Mouse (Mus musculus) kidney, postnatal 36 days (tissue): ENCODE data around the gene Scgn.

Source experiments
- DNase-seq, 2 experiments: peaks; one replicate each; pipeline ENCODE4 v3.0.0; 2021 to 2022; ENCODE audit warnings: mixed read lengths in 2 of 2

Scgn gene

GRCm38 (mm10) chr13:23934211-23934520 is 56.8 kb downstream of the Scgn start, which contains the start of gene Hist1h2aa:
Gene Hist1h2aa, plus strand, starts transcription at chr13:23934462.
- no peak for DNase-seq

DNA sequence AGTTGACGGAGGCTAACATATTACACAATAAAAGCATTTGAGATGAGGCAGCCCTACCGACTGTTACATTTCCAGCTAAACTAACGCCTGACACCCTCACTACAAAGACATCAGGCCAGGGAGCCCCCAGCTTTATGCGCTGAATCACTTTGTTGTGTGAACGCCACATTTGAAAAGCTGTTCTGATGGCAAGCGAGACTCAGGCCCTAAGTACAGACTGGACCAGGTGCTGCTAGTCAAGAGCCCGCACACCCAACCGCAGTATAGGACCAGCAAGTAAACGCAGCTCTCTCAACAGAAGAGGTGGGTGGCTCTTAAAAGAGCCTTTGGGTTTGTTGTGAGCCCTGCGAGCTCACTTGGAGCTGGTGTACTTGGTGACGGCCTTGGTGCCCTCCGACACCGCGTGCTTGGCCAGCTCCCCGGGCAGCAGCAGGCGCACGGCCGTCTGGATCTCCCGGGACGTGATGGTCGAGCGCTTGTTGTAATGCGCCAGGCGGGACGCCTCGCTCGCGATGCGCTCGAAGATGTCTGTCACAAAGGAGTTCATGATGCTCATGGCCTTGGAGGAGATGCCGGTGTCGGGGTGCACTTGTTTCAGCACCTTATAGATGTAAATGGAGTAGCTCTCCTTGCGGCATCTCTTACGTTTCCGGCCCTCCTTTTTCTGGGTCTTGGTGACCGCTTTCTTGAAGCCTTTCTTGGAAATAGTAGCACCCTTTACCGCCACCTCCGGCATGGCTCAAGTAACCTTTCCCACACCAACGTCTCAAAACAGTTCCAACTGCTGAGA is 57.4 kb downstream of the Scgn start, which contains the start of gene Hist1h2ba:
Gene Hist1h2ba (minus strand): TSS at position 736 of the 790 bp plus-strand sequence.
- DNase-seq = no peak

GRCm38 (mm10) chr13:23930904-23931303 is 60.1 kb downstream of the Scgn start:
- no peak for DNase-seq

DNA sequence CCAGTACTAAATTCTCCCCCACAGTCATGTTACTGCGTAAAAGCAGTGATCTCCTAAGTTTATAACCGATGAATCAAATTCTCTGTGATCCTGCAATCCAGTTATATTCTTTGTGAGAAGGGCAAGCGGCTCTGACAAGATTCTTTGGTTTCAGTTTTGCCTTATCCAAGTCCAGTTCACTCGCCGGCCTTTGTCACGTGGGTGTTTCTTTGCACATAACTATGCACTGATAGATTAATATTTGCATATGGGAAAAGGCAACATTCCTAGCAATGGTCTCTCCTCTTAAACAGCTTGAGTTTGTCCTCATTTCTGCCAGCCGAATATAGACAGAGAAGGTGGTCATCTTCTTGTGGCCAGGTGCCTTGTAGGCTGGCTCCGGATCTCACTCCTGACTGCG is 60.6 kb downstream of the Scgn start:
- DNase-seq = no peak

DNA sequence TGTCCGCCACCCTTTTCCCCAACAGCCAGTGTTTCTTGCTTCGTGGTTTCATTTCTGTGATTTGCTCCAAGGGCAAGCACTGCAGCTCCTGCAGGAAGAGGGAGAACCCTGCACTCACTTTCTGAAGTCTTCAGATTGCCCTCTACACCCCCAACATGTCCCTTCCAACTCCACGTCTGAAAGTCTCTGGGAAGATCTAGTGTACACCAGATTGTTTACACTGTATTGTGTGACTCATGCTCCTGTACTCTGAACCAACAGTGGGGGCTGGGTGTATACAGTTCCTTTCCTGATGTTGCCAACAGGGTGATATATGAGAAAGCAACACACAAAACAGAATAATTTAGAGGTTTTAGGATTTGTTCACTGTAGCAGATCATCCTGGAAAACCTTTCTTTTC is 62.4 kb downstream of the Scgn start:
- no peak for DNase-seq

- no peak for DNase-seq
Measured at GRCm38 (mm10) chr13:23925792-23926191, 65.2 kb downstream of the Scgn start.

GRCm38 (mm10) chr13:23917674-23918073 is 73.3 kb downstream of the Scgn start:
- peak; percentile 32 to 35 for DNase-seq

- no peak for DNase-seq
Measured at GRCm38 (mm10) chr13:23916132-23916531, 74.9 kb downstream of the Scgn start.

GRCm38 (mm10) chr13:23914376-23915167 is 76.4 kb downstream of the Scgn start, which contains the start of gene Slc17a4:
Gene Slc17a4, minus strand, starts transcription at chr13:23915009.
- DNase-seq = peak; percentile 36 to 45

DNA sequence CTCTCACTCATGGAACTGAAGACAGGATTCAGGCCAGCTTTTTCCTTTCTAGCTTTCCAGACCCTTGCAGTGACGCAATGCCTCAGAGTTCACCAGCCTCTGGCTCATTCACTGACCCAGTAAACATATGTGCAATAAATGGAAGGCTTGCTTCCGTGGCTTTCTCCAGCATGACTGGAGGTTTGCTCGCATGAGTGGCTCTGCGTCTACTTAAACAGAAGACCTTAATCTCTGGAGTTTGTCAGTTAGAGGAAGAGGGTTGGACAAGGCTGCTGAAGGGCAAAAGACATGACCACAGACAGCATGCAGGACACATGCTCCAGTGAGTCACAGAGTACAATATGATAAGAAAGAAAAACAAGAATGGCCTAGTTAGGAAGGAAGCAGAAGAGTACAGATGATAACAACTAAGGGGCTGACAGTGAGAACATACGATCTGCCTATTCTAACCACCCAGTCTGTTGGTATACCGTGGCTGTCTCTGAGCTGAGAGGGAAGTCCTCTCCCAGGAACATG is 77.2 kb downstream of the Scgn start:
- peak; percentile 22 to 41 for DNase-seq

DNA sequence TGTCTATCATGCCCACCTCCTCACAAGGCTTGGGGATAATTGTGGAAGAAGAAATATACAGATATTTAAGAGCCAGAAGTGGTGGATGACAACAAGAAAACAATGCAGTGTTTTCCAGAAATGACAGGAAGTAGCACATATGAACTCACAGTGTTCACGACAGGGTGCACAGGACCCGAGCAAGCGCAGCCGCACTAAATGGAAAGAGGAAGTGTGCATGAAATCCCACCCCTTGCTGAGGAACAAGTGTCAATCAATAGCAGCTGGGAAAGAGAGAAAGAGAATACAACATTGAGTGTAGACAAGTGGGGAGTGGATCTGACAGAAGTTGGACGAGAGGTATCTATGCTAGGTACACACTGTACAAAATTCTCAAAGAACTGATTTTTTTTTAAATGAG is 79.7 kb downstream of the Scgn start:
- DNase-seq = no peak

DNA sequence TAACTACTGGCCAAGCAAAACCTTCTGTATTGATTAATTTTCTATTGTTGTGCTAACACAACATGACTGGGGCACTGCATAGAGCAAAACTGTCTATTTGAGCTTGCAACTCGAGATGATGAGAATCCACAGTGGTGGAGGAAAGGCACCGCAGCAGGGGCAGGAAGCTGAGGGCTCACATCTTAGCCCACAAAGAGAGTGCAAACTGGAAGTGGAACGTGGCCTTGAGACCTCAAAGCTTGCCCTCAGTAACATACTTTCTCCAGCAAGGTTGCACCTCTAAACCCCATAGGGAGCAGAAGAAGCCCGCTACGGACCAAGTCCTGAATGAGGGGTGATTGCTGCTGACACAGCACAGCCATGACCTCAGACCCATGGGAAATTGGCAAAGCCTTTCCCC is 80.9 kb downstream of the Scgn start:
- no peak for DNase-seq

DNA sequence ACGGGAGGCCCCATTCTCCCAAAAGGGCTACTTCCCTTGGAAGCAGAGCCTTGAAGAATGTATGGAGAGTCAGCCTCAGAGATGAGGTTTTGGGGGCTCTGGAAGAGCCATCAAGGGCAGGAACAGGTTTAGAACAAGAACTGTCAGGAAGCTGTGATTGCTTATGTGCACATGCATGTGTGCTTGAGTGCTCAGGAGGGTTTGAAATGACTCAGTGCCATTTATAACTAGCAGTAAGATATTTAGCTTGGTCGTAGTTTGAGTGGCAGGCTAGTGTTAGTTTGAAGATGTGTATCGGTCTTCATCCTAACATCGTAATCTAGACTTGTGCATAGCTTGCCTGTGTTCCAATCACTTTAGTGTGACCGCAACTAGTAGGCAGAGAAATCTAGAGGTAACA is 84.1 kb downstream of the Scgn start:
- no peak for DNase-seq
